Mouse (Mus musculus) brain, adult 2 months (tissue): ENCODE measurements around the gene Fcamr.

ENCODE experiments used
- DNase-seq: peaks from one replicate; pipeline ENCODE4 v3.0.0; 2011; ENCODE audit warnings: low read depth, low spot score

The Fcamr gene

DNA sequence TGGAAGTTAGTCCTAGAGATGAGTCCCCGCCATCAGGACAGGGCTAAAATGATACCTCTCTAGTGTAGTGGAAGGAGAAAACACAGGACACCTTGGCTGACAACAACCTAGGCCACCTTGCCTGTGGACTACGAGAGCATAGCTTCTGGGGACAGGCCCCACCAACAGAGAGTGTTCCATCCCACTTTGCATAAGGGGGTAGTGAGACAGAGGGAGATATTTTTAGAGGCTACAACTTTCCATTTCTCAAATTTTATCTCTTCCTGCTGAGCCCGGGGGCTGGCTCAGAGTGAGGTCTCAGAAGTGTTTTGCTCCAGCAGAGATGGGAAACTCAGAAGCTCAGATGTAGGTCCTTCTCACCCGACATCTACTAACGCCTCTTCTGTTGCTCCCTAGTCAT is 49.7 kb downstream of the Fcamr start:
- peak; percentile 35 for DNase-seq

DNA sequence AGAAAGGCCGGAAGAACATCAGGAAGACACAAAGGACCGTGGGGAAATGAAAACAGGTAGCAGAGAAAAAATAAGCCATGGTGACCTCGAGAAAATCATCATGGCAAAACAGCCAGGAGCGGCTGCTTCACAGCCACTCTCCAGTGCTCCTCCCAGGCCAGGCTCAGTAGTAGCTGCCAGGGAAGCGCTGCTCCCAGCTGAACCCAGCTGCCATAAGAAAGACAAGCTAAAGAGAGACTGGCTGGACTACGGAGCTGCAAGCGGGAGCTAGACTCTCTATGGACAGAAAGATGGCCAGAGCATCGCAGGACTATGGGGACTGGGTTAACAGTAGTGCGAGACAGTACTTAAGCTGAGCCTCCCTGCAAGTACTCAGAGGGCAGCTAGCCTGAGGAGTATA is 54.1 kb downstream of the Fcamr start:
- no peak for DNase-seq

DNA sequence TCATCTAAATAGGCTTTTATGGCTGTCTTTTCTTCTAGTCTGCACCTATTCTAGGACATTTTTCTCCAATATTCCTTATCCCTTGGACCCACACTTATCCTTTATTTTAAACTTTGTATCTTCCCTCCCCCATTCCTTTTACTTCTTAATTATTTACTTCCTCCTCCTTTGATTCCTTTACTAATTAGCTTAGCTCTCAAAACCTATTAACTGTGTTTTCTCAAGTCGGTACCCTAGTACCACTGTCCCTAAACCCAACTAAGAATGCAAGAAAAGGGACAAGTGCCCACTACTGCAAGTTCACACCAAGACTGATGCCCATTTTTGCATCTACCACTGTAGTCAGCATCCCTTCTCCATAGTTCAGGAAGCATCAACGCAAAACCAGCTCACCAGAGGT is 55.0 kb downstream of the Fcamr start:
- no peak for DNase-seq

DNA sequence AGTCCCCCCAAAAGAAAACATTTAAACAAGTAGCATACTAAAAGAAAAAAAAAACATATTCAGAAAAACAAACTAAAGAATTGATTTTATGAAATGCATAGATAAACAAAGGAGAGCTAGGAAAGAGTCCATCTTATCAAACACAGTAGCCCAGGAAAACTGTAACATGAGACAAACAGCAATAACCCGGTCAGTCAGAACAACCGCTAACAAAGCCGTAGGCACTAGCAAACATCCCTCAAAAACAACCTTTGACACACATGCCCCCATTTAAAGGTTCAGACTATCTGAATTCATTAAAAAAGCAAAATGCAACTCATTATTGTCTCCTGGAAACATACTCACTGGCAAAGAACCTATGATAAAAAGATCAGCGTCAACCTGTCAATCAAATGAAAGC is 56.8 kb downstream of the Fcamr start:
- no peak for DNase-seq

DNA sequence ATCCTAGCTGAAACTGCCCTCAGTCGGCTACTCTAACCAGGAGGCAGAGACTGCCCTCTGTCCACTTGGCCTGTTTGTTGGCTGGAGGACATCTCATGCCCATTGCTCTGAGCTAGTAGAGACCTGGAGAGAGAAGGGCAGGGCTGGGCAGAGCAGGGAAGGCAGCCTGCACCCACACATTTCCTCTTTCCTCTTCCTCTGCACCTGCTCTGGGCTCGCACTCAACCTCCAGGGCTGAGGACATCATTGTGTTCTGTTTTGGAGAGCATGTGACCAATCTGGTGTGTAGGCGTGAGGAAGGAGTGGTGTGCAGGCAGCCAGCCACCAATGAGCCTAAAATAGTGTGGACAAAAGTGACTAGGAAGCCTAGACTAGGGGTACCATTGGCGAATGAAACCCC is 63.5 kb downstream of the Fcamr start:
- peak; percentile 64 for DNase-seq
